Mouse (Mus musculus): ENCODE data around the gene Disp2. TPM values are rescaled to one million over a fixed set of nuclear protein-coding genes. Genes with fewer than 3 reads are reported as not detected.

Gene Disp2
- polyA plus RNA-seq, 1 experiment: 0.06 TPM

DNA sequence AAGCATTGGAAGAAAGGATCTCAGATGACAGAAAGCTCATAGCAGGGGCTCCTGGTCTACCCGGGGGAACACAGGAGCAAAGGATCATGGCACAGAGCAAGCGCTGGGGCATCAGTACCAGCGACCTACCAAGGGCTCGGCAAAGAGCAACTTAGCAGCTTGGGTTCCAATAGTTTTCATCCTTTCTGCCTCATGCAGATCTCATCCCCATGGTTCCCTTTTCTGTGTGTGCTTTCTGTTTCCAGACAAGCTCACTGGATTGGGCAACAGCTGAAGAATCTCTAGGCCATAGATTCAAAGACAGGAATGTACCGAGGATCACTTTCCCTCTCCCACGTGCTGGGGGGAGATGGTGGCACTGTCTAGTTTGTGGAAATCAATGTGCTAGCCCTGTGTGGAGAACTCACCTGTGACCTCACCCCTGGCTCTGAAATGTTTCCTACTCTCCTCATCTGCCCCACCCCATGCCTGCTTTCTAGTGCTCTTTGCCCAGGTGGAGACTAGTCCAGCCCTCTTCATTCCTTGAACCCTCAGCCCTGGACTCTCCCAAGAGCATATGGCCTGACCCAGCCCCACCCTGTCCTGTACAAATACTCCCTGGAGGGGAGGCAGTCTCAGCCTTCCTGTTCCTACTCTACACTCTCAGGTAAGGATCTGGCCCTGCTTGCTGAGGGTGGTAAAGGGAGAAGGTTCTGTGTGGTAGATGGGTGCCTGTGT, 7.2 kb upstream of the Disp2 start, which contains the start of gene Phgr1:
Gene Phgr1, plus strand, starts transcription at position 612 of the 717 bp plus-strand sequence.
- H3ac ChIP-seq (ENCODE audit: control insufficient read depth, insufficient read length): no peak within 1 kb of the TSS
- TF ChIP-seq MYOD1 (IDR thresholded peaks at IDR 0.05; ENCODE audit: control insufficient read depth in 1 of 3, insufficient read length in 2 of 3, low read depth in 2 of 3) (no peak), CEBPB (IDR thresholded peaks at IDR 0.05; ENCODE audit: insufficient read depth, poor library complexity, severe bottlenecking) (no peak), SRF (IDR thresholded peaks at IDR 0.05; ENCODE audit: control insufficient read depth, insufficient read length, low read depth) (no peak), USF1 (IDR thresholded peaks at IDR 0.05; ENCODE audit: low read depth) (no peak), POLR2AphosphoS2 (IDR thresholded peaks at IDR 0.05; ENCODE audit: insufficient read length, low read depth) (no peak), TCF3 (IDR thresholded peaks at IDR 0.05; ENCODE audit: insufficient read length, low read depth) (no peak), MAX (IDR thresholded peaks at IDR 0.05; ENCODE audit: low read depth) (no peak), TCF12 (IDR thresholded peaks at IDR 0.05; ENCODE audit: insufficient read depth, poor library complexity, severe bottlenecking) (no peak), REST (IDR thresholded peaks at IDR 0.05; ENCODE audit: insufficient read depth, insufficient read length) (no peak), E2F4 (IDR thresholded peaks at IDR 0.05; ENCODE audit: insufficient read depth) (no peak), MYOG (IDR thresholded peaks at IDR 0.05; ENCODE audit: control insufficient read depth in 1 of 3, insufficient read depth in 1 of 3, insufficient read length in 2 of 3, low read depth in 2 of 3) (no peak)
- no peak within 1 kb of the TSS for H3K4me2 ChIP-seq (ENCODE audit: low read depth)
- H3K36me3 ChIP-seq (ENCODE audit: control insufficient read depth, insufficient read depth): no peaks in the 10 kb centered on the region
- no peaks in the 10 kb centered on the region for H3K27me3 ChIP-seq (ENCODE audit: control insufficient read depth, insufficient read depth, insufficient read length)
- H3K4me3 ChIP-seq: no peak within 1 kb of the TSS
- H3K79me2 ChIP-seq (ENCODE audit: control insufficient read depth, insufficient read depth): no peaks in the 10 kb centered on the region

GRCm38 (mm10) chr2:118774536-118774935, 5.0 kb upstream of the Disp2 start:
- H3K79me2 ChIP-seq (ENCODE audit: control insufficient read depth, insufficient read depth): no peaks in the 10 kb centered on the region
- no peaks in the 10 kb centered on the region for H3K36me3 ChIP-seq (ENCODE audit: control insufficient read depth, insufficient read depth)
- no peak overlapping the region for H3ac ChIP-seq (ENCODE audit: control insufficient read depth, insufficient read length)
- H3K27me3 ChIP-seq (ENCODE audit: control insufficient read depth, insufficient read depth, insufficient read length): no peaks in the 10 kb centered on the region
- no peak for TF ChIP-seq CEBPB (IDR thresholded peaks at IDR 0.05; ENCODE audit: insufficient read depth, poor library complexity, severe bottlenecking)
- no peak for TF ChIP-seq POLR2A (IDR thresholded peaks at IDR 0.05; ENCODE audit: insufficient read length, low read depth)
- TF ChIP-seq POLR2AphosphoS2 (IDR thresholded peaks at IDR 0.05; ENCODE audit: insufficient read length, low read depth): no peak
- no peak for TF ChIP-seq TCF3 (IDR thresholded peaks at IDR 0.05; ENCODE audit: insufficient read length, low read depth)
- no peak for TF ChIP-seq MAX (IDR thresholded peaks at IDR 0.05; ENCODE audit: low read depth)
- TF ChIP-seq E2F4 (IDR thresholded peaks at IDR 0.05; ENCODE audit: insufficient read depth): no peak
- TF ChIP-seq MYOD1 (IDR thresholded peaks at IDR 0.05; ENCODE audit: control insufficient read depth in 1 of 3, insufficient read length in 2 of 3, low read depth in 2 of 3): no peak
- TF ChIP-seq TCF12 (IDR thresholded peaks at IDR 0.05; ENCODE audit: insufficient read depth, poor library complexity, severe bottlenecking): no peak
- no peak for TF ChIP-seq MYOG (IDR thresholded peaks at IDR 0.05; ENCODE audit: control insufficient read depth in 1 of 3, insufficient read depth in 1 of 3, insufficient read length in 2 of 3, low read depth in 2 of 3)
- H3K4me2 ChIP-seq (ENCODE audit: low read depth): no peak overlapping the region
- H3K4me3 ChIP-seq: no peak overlapping the region

DNA sequence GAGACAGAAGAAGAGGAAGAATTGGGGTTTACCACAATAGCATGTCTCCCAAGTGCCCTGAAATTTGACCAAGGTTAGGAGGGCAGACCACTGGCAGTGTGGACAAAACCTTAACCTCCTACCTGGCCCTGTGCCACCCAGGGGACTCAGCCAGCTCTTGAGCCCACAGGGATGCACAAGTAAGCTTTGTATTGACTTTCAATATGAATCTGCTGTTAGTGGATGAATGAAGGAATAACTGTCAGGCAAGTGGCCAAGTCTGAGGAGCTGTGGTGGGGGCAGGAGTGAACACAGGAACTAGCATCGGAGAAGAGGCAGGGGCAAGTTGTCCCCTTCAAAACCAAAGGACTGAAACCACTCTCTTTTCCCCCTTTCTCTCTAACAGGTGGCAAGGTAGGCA, 4.1 kb upstream of the Disp2 start:
- no peak overlapping the region for H3K4me3 ChIP-seq
- H3K36me3 ChIP-seq (ENCODE audit: control insufficient read depth, insufficient read depth): no peaks in the 10 kb centered on the region
- no peaks in the 10 kb centered on the region for H3K79me2 ChIP-seq (ENCODE audit: control insufficient read depth, insufficient read depth)
- no peak overlapping the region for H3K4me2 ChIP-seq (ENCODE audit: low read depth)
- TF ChIP-seq TCF12 (IDR thresholded peaks at IDR 0.05; ENCODE audit: insufficient read depth, poor library complexity, severe bottlenecking): no peak
- TF ChIP-seq USF1 (IDR thresholded peaks at IDR 0.05; ENCODE audit: low read depth): no peak
- no peak for TF ChIP-seq MYOG (IDR thresholded peaks at IDR 0.05; ENCODE audit: control insufficient read depth in 1 of 3, insufficient read depth in 1 of 3, insufficient read length in 2 of 3, low read depth in 2 of 3)
- TF ChIP-seq REST (IDR thresholded peaks at IDR 0.05; ENCODE audit: insufficient read depth, insufficient read length): no peak
- TF ChIP-seq MAX (IDR thresholded peaks at IDR 0.05; ENCODE audit: low read depth): no peak
- no peak for TF ChIP-seq SRF (IDR thresholded peaks at IDR 0.05; ENCODE audit: control insufficient read depth, insufficient read length, low read depth)
- no peak for TF ChIP-seq POLR2AphosphoS2 (IDR thresholded peaks at IDR 0.05; ENCODE audit: insufficient read length, low read depth)
- TF ChIP-seq CEBPB (IDR thresholded peaks at IDR 0.05; ENCODE audit: insufficient read depth, poor library complexity, severe bottlenecking): no peak
- no peak for TF ChIP-seq TCF3 (IDR thresholded peaks at IDR 0.05; ENCODE audit: insufficient read length, low read depth)
- no peak for TF ChIP-seq E2F4 (IDR thresholded peaks at IDR 0.05; ENCODE audit: insufficient read depth)
- no peak for TF ChIP-seq POLR2A (IDR thresholded peaks at IDR 0.05; ENCODE audit: insufficient read length, low read depth)
- no peak overlapping the region for H3ac ChIP-seq (ENCODE audit: control insufficient read depth, insufficient read length)
- no peaks in the 10 kb centered on the region for H3K27me3 ChIP-seq (ENCODE audit: control insufficient read depth, insufficient read depth, insufficient read length)

DNA sequence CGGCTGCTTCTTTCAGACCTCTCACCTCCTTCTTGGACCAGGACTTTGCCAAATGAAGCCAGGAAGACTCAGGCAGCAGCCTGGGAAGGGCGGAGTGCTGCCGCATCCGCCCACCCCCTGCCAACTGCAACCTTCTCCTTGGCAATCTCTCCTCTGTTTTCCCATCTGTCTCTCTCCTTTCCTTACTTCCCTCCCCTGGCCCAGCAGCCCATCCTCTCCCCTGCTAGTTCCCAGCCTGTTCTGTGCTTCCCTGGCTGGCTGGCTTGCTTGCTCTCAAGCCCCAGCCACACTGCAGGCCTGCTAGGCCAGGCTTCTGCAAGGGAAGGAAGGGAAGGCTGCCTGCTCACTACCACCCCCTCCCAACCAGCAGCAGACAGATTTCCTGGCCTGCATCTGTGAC, 3.7 kb upstream of the Disp2 start:
- Histone ChIP-seq H3K4me2 (ENCODE audit: low read depth) (no peak overlapping the region), H3K27me3 (ENCODE audit: control insufficient read depth, insufficient read depth, insufficient read length) (no peaks in the 10 kb centered on the region), H3K36me3 (ENCODE audit: control insufficient read depth, insufficient read depth) (no peaks in the 10 kb centered on the region), H3K79me2 (ENCODE audit: control insufficient read depth, insufficient read depth) (no peaks in the 10 kb centered on the region), H3K4me3 (no peak overlapping the region), H3ac (ENCODE audit: control insufficient read depth, insufficient read length) (no peak overlapping the region)
- peak in 1 of 3 experiments; percentile 57 for TF ChIP-seq MYOD1 (IDR thresholded peaks at IDR 0.05; ENCODE audit: control insufficient read depth in 1 of 3, insufficient read length in 2 of 3, low read depth in 2 of 3)
- TF ChIP-seq POLR2A (IDR thresholded peaks at IDR 0.05; ENCODE audit: insufficient read length, low read depth): no peak

DNA sequence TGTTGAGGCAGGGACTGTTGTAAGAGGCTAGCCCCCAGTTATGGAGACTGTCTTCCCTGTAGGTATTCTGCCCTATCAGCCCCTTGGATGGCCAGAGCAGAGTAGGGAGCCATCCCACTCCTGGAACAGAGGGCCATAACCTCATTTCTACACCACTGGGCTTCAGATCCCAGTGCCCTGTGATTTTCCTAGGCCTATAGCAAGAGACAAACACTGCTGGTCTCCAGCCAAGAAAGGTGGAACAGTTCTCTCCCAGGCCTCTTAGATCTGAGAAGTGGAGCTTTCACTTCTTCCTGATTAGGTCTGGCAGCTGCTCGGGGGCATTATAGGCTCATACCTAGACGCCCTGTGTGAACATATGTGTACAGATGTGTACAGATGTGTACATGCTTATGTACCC, 3.2 kb upstream of the Disp2 start:
- Histone ChIP-seq H3K27me3 (ENCODE audit: control insufficient read depth, insufficient read depth, insufficient read length) (no peaks in the 10 kb centered on the region), H3K36me3 (ENCODE audit: control insufficient read depth, insufficient read depth) (no peaks in the 10 kb centered on the region), H3ac (ENCODE audit: control insufficient read depth, insufficient read length) (no peak overlapping the region), H3K4me2 (ENCODE audit: low read depth) (no peak overlapping the region), H3K79me2 (ENCODE audit: control insufficient read depth, insufficient read depth) (no peaks in the 10 kb centered on the region), H3K4me3 (no peak overlapping the region)
- TF ChIP-seq MAX (IDR thresholded peaks at IDR 0.05; ENCODE audit: low read depth) (no peak), TCF3 (IDR thresholded peaks at IDR 0.05; ENCODE audit: insufficient read length, low read depth) (no peak), E2F4 (IDR thresholded peaks at IDR 0.05; ENCODE audit: insufficient read depth) (no peak), SRF (IDR thresholded peaks at IDR 0.05; ENCODE audit: control insufficient read depth, insufficient read length, low read depth) (no peak), MYOD1 (IDR thresholded peaks at IDR 0.05; ENCODE audit: control insufficient read depth in 1 of 3, insufficient read length in 2 of 3, low read depth in 2 of 3) (no peak), TCF12 (IDR thresholded peaks at IDR 0.05; ENCODE audit: insufficient read depth, poor library complexity, severe bottlenecking) (no peak), POLR2AphosphoS2 (IDR thresholded peaks at IDR 0.05; ENCODE audit: insufficient read length, low read depth) (no peak), CEBPB (IDR thresholded peaks at IDR 0.05; ENCODE audit: insufficient read depth, poor library complexity, severe bottlenecking) (no peak), MYOG (IDR thresholded peaks at IDR 0.05; ENCODE audit: control insufficient read depth in 1 of 3, insufficient read depth in 1 of 3, insufficient read length in 2 of 3, low read depth in 2 of 3) (no peak), REST (IDR thresholded peaks at IDR 0.05; ENCODE audit: insufficient read depth, insufficient read length) (no peak), POLR2A (IDR thresholded peaks at IDR 0.05; ENCODE audit: insufficient read length, low read depth) (no peak)

Measured in myocyte (in vitro differentiated cells).